Mouse (Mus musculus): ENCODE measurements around the gene Cort. TPM values are rescaled to one million over a fixed set of nuclear protein-coding genes. Genes with fewer than 3 reads are reported as not detected.

Gene Cort
- total and polyA plus RNA-seq, 3 experiments, result 0.52 to 0.59 TPM; not detected in 1

DNA sequence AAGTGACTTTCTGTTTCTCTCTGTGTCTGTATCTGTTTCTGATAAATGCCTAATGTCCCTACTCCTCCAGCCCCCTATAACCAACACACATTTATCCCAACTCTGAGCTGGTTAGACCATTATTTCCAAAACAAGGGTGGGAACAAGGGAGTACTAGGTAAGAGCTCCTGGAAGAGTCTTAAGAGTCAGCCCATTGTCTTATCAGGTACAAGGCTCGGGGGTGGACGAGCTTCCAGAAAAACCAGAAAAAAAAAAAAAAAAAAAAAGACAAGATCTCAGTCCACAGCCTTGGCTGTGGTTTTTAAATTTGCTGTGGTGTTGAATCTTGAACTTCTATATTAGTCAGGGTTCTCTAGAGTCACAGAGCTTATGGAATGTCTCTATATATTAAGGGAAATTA lies 41.5 kb upstream of the Cort start:
- Histone ChIP-seq H3K79me2 (replicated peaks; ENCODE audit: control insufficient read depth, insufficient read depth, low read length) (no peaks in the 10 kb centered on the region), H3K4me1 (ENCODE audit: control insufficient read depth, insufficient read depth, low read length) (peaks cover 7% of the 10 kb centered on the region), H3K9ac (ENCODE audit: low read depth, low read length) (no peak overlapping the region), H3K27me3 (ENCODE audit: control insufficient read depth, insufficient read depth, low read length) (no peaks in the 10 kb centered on the region), H3K4me3 (no peak overlapping the region), H3K36me3 (ENCODE audit: control insufficient read depth, insufficient read depth, low read length) (no peaks in the 10 kb centered on the region), H3K27ac (no peak overlapping the region)
- WGBS, result 47% methylated on average over 2 of the region's 2 CpGs
- TF ChIP-seq CTCF (IDR thresholded peaks at IDR 0.05) (no peak), POLR2A (IDR thresholded peaks at IDR 0.05; ENCODE audit: insufficient read depth, low read depth, low read length) (no peak), EP300 (IDR thresholded peaks at IDR 0.05; ENCODE audit: insufficient read depth, low read depth, low read length) (no peak)
- no peak for DNase-seq
- intact Hi-C loops (cut with DNase I), result no loop called here

DNA sequence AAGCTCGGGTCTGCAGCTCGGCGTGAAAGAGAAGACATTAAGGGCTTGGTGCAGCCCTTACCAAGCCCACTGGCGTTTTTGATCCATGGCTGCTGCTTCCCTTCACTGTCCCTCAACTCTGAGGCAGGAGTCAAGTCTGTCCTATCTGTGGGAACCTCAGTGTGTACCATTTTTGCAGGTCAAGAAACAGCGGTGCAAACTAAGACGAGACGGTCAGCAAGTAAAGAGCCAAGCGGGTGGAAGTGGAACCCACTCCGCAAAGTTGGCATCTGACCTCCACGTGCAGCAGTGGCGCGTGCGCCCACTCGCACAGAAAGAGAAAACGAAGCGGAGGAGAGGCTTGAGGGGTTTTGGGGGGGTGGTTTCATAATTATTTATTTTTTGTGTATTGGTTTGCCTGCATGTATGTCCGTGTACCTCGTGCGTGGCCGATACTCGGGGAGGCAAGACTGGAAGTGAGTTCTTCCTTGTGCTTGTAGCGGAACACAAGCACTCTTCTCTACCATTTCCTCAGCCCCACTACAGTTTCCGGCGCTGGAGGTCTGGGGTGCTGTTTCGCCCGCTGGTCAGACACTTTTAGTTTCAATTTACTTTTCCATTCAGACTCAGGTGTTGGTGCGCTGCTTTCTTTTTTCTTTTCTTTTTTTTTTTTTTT lies 40.5 kb upstream of the Cort start:
- Histone ChIP-seq H3K79me2 (replicated peaks; ENCODE audit: control insufficient read depth, insufficient read depth, low read length) (no peaks in the 10 kb centered on the region), H3K4me3 (peak overlapping the region; percentile 67), H3K9ac (ENCODE audit: low read depth, low read length) (peak overlapping the region; percentile 25), H3K36me3 (ENCODE audit: control insufficient read depth, insufficient read depth, low read length) (no peaks in the 10 kb centered on the region), H3K27ac (peak overlapping the region; percentile 75), H3K4me1 (ENCODE audit: control insufficient read depth, insufficient read depth, low read length) (peaks cover 4% of the 10 kb centered on the region), H3K27me3 (ENCODE audit: control insufficient read depth, insufficient read depth, low read length) (no peaks in the 10 kb centered on the region)
- TF ChIP-seq POLR2A (IDR thresholded peaks at IDR 0.05; ENCODE audit: insufficient read depth, low read depth, low read length) (peak; percentile 19; the same call in 1 of the 2 replicates), CTCF (IDR thresholded peaks at IDR 0.05) (no peak)
- under 1% methylated on average over 27 of the region's 27 CpGs for WGBS
- intact Hi-C loops (cut with DNase I), result loop anchor here (2.0 kb wide), 2 partner anchors 22 to 66 kb away; no protein-coding TSS in a partner anchor
- DNase-seq, result peak in 1 of 2 experiments; percentile 62

DNA sequence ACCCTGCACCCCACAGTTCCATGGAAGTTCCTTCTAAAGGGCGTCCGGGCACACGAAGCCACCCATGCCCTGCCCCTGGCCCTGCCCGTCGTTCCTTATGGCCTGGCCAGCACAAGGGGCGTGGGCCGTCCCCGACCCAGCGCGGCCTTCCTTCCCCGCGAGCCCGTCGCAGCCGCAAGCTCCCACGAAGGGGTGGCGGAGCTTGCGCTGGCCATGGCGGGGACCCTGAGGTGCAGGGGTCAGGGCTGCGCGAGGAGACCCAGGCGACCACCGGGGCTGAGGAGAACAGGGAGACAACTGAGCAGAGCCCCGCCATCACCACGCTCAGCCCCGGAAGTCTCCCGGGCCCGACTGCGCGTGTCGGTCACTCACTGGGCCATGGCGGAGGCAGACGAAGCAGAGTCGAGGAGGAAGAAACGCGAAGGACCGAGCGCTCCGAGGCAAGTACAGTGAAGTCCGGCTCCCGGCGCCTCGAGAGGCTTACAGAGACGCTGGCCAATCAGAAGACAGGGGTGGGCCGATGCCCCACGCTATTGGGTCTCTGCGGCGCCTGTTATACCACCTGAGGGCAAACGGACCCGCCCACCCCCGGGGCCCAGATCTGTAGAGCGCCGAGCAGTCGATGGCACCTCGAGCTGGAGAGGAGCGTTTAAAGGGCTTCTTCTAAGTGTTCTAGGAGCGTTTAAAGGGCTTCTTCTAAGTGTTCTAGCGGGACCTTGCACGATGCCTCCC lies 39.8 kb upstream of the Cort start, which contains the start of gene Pgd:
Gene Pgd (minus strand): TSS at position 557 of the 732 bp plus-strand sequence.
- Histone ChIP-seq H3K27ac (peak within 1 kb of the TSS; percentile 82), H3K9ac (ENCODE audit: low read depth, low read length) (peak within 1 kb of the TSS; percentile 95), H3K79me2 (replicated peaks; ENCODE audit: control insufficient read depth, insufficient read depth, low read length) (no peaks in the 10 kb centered on the region), H3K4me3 (peak within 1 kb of the TSS; percentile 67), H3K4me1 (ENCODE audit: control insufficient read depth, insufficient read depth, low read length) (peaks cover 3% of the 10 kb centered on the region; the same call in 1 of the 2 replicates), H3K27me3 (ENCODE audit: control insufficient read depth, insufficient read depth, low read length) (no peaks in the 10 kb centered on the region), H3K36me3 (ENCODE audit: control insufficient read depth, insufficient read depth, low read length) (no peaks in the 10 kb centered on the region)
- TF ChIP-seq EP300 (IDR thresholded peaks at IDR 0.05; ENCODE audit: insufficient read depth, low read depth, low read length) (peak; percentile 11; the same call in 1 of the 2 replicates), CTCF (IDR thresholded peaks at IDR 0.05) (no peak), POLR2A (IDR thresholded peaks at IDR 0.05; ENCODE audit: insufficient read depth, low read depth, low read length) (peak; percentile 92)
- WGBS, result under 1% methylated on average over 59 of the region's 59 CpGs
- DNase-seq, result peak; percentile 97 to 98
- intact Hi-C loops (cut with DNase I), result loop anchor here (2.0 kb wide), 2 partner anchors 22 to 66 kb away; no protein-coding TSS in a partner anchor

DNA sequence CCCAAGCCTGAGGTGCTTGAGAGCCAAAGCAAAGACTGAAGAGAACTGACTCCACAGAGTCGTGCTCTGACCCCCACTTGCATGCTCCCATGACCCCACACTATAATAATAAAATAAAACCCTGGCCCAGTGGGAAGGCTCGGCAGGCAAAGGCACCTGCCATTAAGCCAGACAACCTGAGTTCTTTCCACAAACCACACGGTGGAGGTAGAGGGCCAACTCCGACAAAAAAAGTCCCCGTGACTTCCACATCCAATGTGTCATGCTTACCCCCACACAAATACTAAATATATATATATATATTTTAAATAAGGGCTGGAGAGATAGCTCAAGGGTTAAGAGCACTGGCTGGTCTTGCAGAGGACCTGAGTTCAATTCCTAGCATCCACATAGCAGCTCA lies 37.6 kb upstream of the Cort start:
- H3K27me3 ChIP-seq (ENCODE audit: control insufficient read depth, insufficient read depth, low read length), result no peaks in the 10 kb centered on the region
- H3K79me2 ChIP-seq (replicated peaks; ENCODE audit: control insufficient read depth, insufficient read depth, low read length), result no peaks in the 10 kb centered on the region
- no peak for TF ChIP-seq POLR2A (IDR thresholded peaks at IDR 0.05; ENCODE audit: insufficient read depth, low read depth, low read length)
- peak; percentile 43 for TF ChIP-seq CTCF (IDR thresholded peaks at IDR 0.05)
- no peak for TF ChIP-seq EP300 (IDR thresholded peaks at IDR 0.05; ENCODE audit: insufficient read depth, low read depth, low read length)
- intact Hi-C loops (cut with DNase I), result no loop called here
- no peaks in the 10 kb centered on the region for H3K4me1 ChIP-seq (ENCODE audit: control insufficient read depth, insufficient read depth, low read length)
- H3K36me3 ChIP-seq (ENCODE audit: control insufficient read depth, insufficient read depth, low read length), result no peaks in the 10 kb centered on the region
- H3K27ac ChIP-seq, result no peak overlapping the region
- no peak overlapping the region for H3K9ac ChIP-seq (ENCODE audit: low read depth, low read length)
- no peak for DNase-seq
- H3K4me3 ChIP-seq, result no peak overlapping the region
- WGBS, result 52% methylated on average over 5 of the region's 5 CpGs

DNA sequence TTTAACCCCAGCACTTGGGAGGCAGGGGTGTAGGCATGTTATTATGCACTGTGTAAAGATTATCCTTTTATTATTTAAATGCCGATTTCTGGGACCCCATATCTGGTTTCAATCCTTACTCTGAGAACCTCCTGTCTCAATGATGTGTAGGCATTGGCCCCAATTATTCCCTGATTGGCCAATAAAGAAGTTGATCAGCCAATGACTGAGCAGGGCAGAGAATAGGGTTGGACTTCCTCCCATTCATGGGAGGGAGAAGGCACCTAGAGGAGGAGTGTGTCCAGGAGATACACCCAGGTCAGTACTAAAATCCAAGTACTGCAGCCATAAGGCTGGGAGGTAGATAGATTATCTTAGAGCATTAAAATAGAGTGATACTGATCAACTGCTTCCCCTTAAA lies 36.6 kb upstream of the Cort start:
- Histone ChIP-seq H3K4me3 (no peak overlapping the region), H3K27me3 (ENCODE audit: control insufficient read depth, insufficient read depth, low read length) (no peaks in the 10 kb centered on the region), H3K27ac (no peak overlapping the region), H3K36me3 (ENCODE audit: control insufficient read depth, insufficient read depth, low read length) (no peaks in the 10 kb centered on the region), H3K79me2 (replicated peaks; ENCODE audit: control insufficient read depth, insufficient read depth, low read length) (no peaks in the 10 kb centered on the region), H3K9ac (ENCODE audit: low read depth, low read length) (no peak overlapping the region), H3K4me1 (ENCODE audit: control insufficient read depth, insufficient read depth, low read length) (no peaks in the 10 kb centered on the region)
- intact Hi-C loops (cut with DNase I), result no loop called here
- TF ChIP-seq CTCF (IDR thresholded peaks at IDR 0.05), result no peak
- TF ChIP-seq POLR2A (IDR thresholded peaks at IDR 0.05; ENCODE audit: insufficient read depth, low read depth, low read length), result no peak
- no peak for TF ChIP-seq EP300 (IDR thresholded peaks at IDR 0.05; ENCODE audit: insufficient read depth, low read depth, low read length)
- DNase-seq, result no peak
- 64% methylated on average over 1 of the region's 1 CpGs for WGBS

DNA sequence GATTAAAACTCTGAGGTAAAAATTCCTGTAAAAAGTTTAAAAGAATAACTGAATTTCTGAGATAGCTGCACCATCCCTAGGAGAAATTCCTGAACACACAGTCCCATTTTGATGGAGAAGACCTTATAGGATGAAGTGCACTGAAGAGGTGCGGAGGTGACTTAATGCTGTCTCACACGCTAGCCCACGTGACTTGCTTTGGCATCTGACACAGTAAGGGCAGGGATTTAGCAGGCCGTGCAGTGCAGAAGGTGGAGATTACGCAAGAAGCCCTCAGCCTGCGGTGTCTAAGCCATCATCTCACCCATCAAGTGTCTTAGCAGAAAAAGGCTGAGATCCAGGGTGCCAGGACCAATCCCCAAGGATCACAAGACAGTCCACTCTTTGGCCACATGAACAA lies 34.6 kb upstream of the Cort start:
- no peak overlapping the region for H3K4me3 ChIP-seq
- TF ChIP-seq CTCF (IDR thresholded peaks at IDR 0.05) (no peak), POLR2A (IDR thresholded peaks at IDR 0.05; ENCODE audit: insufficient read depth, low read depth, low read length) (no peak)
- intact Hi-C loops (cut with DNase I), result no loop called here
- H3K27ac ChIP-seq, result no peak overlapping the region
- no peaks in the 10 kb centered on the region for H3K36me3 ChIP-seq (ENCODE audit: control insufficient read depth, insufficient read depth, low read length)
- no peak overlapping the region for H3K9ac ChIP-seq (ENCODE audit: low read depth, low read length)
- DNase-seq, result no peak
- H3K27me3 ChIP-seq (ENCODE audit: control insufficient read depth, insufficient read depth, low read length), result no peaks in the 10 kb centered on the region
- no peaks in the 10 kb centered on the region for H3K79me2 ChIP-seq (replicated peaks; ENCODE audit: control insufficient read depth, insufficient read depth, low read length)
- H3K4me1 ChIP-seq (ENCODE audit: control insufficient read depth, insufficient read depth, low read length), result no peaks in the 10 kb centered on the region
- 86% methylated on average over 6 of the region's 6 CpGs for WGBS

Data from heart, adult 2 months (tissue).